Mouse (Mus musculus): ENCODE results near the gene Fmo2.

DNA sequence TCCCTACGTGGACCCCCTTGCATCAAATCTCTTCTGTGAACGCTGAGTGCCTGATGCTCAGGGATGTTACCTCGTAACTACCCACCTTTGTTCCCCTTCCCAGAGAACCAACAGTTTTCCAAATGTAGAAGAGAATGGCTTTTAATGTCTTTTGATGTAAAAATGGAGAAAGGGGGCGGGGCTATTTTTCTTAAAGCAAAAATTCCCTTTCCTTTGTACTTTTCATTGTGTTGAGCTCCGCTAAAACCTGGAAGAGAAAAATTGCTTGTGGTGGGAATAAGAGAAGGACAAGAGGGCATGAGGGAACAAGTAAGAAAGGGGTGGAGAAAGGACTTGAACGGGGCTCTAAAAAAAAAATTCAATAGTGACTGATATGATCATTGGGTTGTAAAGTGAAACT is 38.9 kb upstream of the Fmo2 start, which contains the start of gene Fmo6:
- TF ChIP-seq CTCF (IDR thresholded peaks at IDR 0.05; ENCODE audit: borderline replicate concordance, insufficient read depth, low read depth, low read length) = no peak
- TF ChIP-seq POLR2A (IDR thresholded peaks at IDR 0.05; ENCODE audit: borderline replicate concordance, insufficient read depth, low read length) = no peak
